Mouse (Mus musculus): ENCODE measurements around the gene Tmem121b.

The Tmem121b gene

GRCm38 (mm10) chr6:120492499-120493373 is 871 bp downstream of the Tmem121b start:
- DNase-seq (ENCODE audit: extremely low read depth, insufficient read length, low spot score), result no peak

DNA sequence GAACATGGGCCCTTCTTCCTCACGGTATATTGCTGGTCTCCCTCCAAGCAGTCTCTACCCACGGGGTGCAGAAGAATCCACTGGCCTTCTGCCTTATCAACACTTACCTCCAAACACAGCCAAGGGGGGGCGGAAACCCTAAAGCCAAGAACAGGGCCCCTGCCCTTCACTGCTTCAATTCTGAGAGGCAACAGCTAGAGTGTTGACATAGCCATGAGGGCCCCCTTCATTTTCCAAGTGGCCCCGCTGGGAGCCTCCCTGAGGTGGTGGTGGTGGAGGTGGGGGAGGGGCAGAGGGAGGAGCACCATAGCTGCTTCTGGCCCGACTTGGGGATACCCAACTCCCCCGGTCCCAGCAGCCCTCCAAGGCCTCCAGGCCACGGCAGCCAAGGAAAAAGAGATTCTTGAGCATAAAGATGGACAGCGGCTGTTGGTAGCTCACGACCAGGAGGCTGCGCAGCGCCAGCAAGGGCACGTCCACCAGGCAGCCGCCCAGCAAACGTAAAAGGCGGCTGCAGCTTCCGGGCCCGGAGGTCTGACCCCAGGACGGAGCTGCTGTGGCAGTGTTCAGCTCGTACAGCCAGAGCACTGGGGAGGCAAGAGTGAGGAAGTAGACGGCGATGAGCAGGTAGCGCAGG is 1.6 kb downstream of the Tmem121b start:
- DNase-seq (ENCODE audit: extremely low read depth, insufficient read length, low spot score), result no peak

DNA sequence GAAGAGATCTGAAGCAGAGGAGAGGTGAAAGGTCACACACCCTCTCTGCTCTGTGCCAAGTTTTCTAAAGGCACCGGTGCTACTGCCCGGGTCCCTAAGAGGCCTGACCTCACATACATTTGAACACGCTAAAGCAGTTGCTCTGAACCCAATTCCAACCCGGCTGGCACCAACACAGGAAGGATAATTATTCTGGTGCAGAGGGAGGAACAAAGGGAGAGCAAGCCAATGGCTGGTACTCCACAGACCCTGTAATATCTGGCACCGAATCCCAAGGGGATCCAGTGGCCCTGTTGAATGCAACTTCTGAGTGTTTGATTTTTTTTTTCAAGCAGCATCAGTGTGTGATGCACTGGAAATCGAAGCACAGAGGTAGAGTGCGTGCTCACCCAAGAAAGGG is 2.5 kb downstream of the Tmem121b start:
- no peak for DNase-seq (ENCODE audit: extremely low read depth, insufficient read length, low spot score)

DNA sequence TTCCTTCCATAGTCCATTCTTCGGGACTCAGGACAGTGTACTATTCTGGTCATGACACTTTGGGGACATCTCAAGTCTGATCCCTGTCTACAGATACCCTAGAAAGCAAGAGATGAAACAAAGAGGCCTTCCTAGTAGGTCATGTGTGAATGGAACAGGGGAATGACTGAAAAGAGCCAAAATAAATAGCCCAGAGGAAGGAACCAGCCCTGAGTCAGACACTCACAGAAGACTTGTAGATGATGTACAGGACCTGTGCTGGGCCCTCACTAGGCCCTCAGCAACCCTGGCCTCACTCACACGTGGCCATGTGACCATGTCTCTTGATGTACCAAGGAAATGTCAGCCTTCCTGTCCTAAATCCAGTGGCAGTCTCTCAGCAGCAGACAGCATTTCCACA is 4.1 kb downstream of the Tmem121b start:
- DNase-seq (ENCODE audit: extremely low read depth, insufficient read length, low spot score), result no peak

DNA sequence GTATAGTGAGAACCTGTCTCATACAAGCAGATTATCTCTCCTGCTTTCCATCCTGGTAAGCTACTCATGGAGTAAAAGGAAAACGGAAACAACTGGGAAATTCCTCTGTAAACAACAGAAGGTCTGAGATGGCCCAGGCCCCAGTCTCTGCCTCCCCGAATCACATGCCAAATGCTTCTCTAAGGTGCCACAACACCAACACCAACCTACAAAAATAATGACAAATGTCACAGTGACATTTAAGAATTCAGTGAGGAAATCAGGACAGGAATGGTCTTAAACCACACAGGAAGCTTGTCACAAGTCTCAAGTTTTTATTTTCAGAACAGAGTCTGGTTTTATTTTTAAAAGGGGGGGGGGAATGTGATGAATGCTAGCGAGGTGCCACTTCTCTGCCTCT is 5.0 kb downstream of the Tmem121b start:
- no peak for DNase-seq (ENCODE audit: extremely low read depth, insufficient read length, low spot score)

GRCm38 (mm10) chr6:120486051-120486510 is 7.5 kb downstream of the Tmem121b start:
- DNase-seq (ENCODE audit: extremely low read depth, insufficient read length, low spot score), result no peak

- no peak for DNase-seq (ENCODE audit: extremely low read depth, insufficient read length, low spot score)
Observed at GRCm38 (mm10) chr6:120485038-120485437, 8.6 kb downstream of the Tmem121b start.

DNA sequence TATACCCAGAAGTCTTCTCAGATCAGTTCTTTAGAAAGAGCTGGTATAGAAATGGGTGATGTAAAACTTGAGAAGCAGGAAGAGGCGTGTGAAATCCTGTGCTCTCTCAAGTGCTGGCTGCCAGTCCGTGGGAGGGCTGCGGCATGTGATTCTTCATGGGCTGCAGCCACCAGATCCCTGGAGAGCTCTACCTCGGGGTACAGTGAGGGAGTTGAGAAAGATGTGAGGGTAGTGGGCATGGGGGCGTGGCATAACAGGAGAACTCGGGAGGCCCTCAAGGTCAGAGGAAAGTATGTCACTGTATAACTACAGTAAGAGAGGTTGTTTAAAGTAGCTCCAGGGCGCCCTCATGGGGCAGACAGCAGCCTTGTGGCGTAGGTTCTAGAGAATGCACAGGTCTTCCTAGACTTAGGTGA is 10.4 kb downstream of the Tmem121b start:
- peak; percentile 56 for DNase-seq (ENCODE audit: extremely low read depth, insufficient read length, low spot score)

GRCm38 (mm10) chr6:120482756-120483155 is 10.9 kb downstream of the Tmem121b start:
- peak; percentile 74 for DNase-seq (ENCODE audit: extremely low read depth, insufficient read length, low spot score)

GRCm38 (mm10) chr6:120482021-120482420 is 11.6 kb downstream of the Tmem121b start:
- no peak for DNase-seq (ENCODE audit: extremely low read depth, insufficient read length, low spot score)

DNA sequence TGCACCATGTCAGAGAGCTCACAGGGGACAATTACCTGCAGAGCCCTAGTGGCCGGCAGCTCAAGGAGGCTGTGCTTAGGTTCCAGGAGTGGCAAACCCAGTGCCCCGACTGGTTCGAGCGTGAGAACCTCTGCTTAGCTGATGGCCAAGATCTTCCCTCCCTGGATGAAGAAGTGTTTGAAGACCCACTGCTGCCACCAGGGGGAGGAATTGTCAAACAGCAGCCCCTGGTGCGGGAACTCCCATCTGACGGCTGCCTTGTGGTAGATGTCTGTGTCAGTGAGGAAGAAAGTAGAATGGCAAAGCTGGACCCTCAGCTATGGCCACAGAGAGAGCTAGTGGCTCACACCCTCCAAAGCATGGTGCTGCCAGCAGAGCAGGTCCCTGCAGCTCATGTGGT is 12.1 kb downstream of the Tmem121b start:
- DNase-seq (ENCODE audit: extremely low read depth, insufficient read length, low spot score), result no peak

GRCm38 (mm10) chr6:120480361-120480760 is 13.2 kb downstream of the Tmem121b start:
- no peak for DNase-seq (ENCODE audit: extremely low read depth, insufficient read length, low spot score)

GRCm38 (mm10) chr6:120479302-120479701 is 14.3 kb downstream of the Tmem121b start:
- DNase-seq (ENCODE audit: extremely low read depth, insufficient read length, low spot score), result no peak

GRCm38 (mm10) chr6:120475288-120475687 is 18.3 kb downstream of the Tmem121b start:
- no peak for DNase-seq (ENCODE audit: extremely low read depth, insufficient read length, low spot score)

DNA sequence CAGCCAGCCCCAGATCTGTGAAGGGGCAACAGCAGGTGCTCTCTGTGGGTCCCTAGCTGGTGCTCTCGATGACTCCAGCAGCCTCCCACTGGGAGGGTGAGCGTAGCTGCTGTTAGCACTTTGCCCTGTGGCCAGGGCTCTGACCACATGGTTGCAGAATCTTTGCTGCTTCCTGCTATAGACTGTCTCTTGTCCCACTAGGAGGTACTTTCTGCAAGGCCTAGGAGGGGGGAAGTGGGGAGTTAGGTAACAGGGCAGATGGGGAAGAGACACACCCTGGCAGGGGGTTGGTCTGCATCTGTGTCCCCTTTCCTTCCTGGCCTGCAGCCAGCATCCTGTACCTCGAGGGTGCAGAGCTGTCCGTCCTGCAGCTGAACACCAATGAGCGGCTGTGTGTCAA is 20.2 kb downstream of the Tmem121b start:
- DNase-seq (ENCODE audit: extremely low read depth, insufficient read length, low spot score), result no peak

GRCm38 (mm10) chr6:120472455-120473140 is 21.0 kb downstream of the Tmem121b start:
- DNase-seq (ENCODE audit: extremely low read depth, insufficient read length, low spot score), result no peak

GRCm38 (mm10) chr6:120471991-120472441 is 21.6 kb downstream of the Tmem121b start:
- DNase-seq (ENCODE audit: extremely low read depth, insufficient read length, low spot score), result no peak

DNA sequence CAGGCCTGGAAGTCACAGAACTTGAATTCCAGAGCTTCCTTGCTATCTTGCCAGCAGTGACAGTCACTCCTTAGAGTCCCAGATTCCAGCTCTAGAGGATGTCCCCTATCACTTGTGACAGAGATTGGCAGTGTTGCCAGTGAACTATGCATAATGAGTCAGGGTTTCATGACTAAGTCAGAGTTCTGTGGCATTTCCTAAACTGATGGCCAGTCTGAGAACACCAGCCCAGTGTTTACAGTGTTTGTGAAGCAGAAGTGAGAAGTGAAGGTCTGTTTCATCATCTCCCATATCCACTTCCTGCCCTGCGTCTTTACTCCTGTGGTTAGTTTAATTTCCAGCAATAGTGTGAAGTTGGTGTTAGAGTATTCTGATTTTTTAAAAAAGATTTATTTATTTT is 22.9 kb downstream of the Tmem121b start:
- DNase-seq (ENCODE audit: extremely low read depth, insufficient read length, low spot score), result peak; percentile 61

DNA sequence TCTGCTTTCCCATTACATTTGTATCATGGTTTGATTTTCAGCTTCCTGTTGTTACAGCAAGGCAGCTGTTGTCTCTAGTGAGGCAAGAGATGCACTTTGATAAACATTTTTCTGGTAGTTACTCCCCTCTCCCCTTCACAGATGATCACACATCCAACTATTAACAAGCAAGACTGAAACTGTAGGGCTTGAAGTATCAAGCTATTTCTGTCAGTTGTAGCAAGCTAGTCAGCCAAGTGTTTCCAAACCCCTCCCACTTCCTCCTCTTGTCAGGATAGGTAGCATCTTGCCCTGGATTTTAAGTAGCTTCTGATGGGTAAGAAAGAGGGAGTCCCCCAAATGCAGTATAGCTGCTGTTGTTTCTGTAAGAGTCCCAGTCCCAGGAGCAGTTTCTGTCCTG is 23.8 kb downstream of the Tmem121b start:
- DNase-seq (ENCODE audit: extremely low read depth, insufficient read length, low spot score), result no peak

DNA sequence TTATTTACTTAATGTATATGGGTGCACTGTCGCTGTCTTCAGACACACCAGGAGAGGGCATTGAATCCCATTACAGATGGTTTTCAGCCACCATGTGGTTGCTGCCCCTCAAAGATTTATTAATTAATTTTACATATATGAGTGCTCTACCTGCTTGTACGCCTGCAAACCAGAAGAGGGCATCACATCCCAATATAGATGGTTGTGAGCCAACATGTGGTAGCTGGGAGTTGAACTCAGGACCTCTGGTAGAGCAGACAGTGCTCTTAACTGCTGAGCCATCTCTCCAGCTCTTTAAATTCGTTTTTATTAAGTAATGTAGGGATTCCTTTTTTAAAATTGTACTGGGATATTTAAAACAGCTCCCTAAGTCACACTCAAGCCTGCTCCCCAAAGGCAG is 24.3 kb downstream of the Tmem121b start:
- no peak for DNase-seq (ENCODE audit: extremely low read depth, insufficient read length, low spot score)

DNA sequence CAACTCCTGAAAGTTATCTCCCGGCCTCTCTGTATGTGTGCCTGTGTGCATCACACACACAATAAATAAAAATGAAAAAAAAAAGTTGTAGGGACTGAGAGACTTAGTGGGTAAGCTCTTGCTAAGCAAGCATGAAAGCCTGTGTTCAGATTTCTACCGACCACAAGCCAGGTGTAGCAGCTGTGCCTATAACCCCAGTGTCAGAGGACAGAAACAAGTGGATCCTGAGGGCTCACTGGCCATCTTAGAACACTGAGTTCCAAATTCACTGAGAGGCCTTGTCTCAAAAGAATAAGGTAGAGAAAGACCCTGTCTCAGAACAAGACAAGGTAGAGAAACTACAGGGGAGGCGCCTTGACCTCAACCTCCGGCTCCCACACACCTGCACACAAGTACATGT is 25.3 kb downstream of the Tmem121b start:
- DNase-seq (ENCODE audit: extremely low read depth, insufficient read length, low spot score), result no peak

Data from 3134 (cell line).